Mouse (Mus musculus) MEL (cell line): ENCODE measurements around the gene Mesp2. TPM values are rescaled to one million over a fixed set of nuclear protein-coding genes. Genes with fewer than 3 reads are reported as not detected.
A peak's percentile ranks its signal among the peaks of the same experiment; 100 is the strongest.
"Not testable (repeated sequence)": the region's sequence is repeated elsewhere in the genome, so short reads cannot be mapped to it uniquely, and the experiment has no call there.

Source experiments
- DNase-seq: peaks from one replicate; pipeline ENCODE4 v3.0.0; 2011; ENCODE audit warnings: low read depth, low spot score
- H3K27ac ChIP-seq: 2 replicates; pipeline ENCODE4 v1.5.1; 2012; ENCODE audit warnings: low read depth, mild to moderate bottlenecking, control low read depth, low read length, moderate library complexity; ENCODE audit not compliant: control insufficient read depth
- H3K27me3 ChIP-seq, 2 experiments: fragments of 150-350 bp in 1 of 2; sonication (generic) in 1 of 2; 2 replicates each; pipeline ENCODE4 v1.6.1; 2012; ENCODE audit warnings: low read length in 2 of 2, mild to moderate bottlenecking in 2 of 2, improper control_type of control experiment in 1 of 2, moderate library complexity in 1 of 2; ENCODE audit not compliant: insufficient read depth in 2 of 2, control insufficient read depth in 1 of 2
- H3K36me3 ChIP-seq, 2 experiments: 2 replicates each; pipeline ENCODE4 v1.6.1; 2012 to 2014; ENCODE audit warnings: low read length in 2 of 2, improper control_type of control experiment in 1 of 2, inconsistent platforms in 1 of 2, mild to moderate bottlenecking in 1 of 2; ENCODE audit not compliant: insufficient read depth in 2 of 2, control insufficient read depth in 1 of 2
- H3K4me1 ChIP-seq, 2 experiments: fragments of 150-350 bp in 1 of 2; sonication (generic) in 1 of 2; 2 replicates each; pipeline ENCODE4 v1.6.1; 2012; ENCODE audit warnings: low read length in 2 of 2, improper control_type of control experiment in 1 of 2, mild to moderate bottlenecking in 1 of 2; ENCODE audit not compliant: insufficient read depth in 2 of 2, control insufficient read depth in 1 of 2
- H3K4me3 ChIP-seq, 2 experiments: fragments of 150-350 bp in 1 of 2; sonication (generic) in 1 of 2; 2 replicates each; pipeline ENCODE4 v1.5.1; 2012; ENCODE audit warnings: low read depth in 2 of 2, low read length in 2 of 2, mild to moderate bottlenecking in 2 of 2, moderate library complexity in 2 of 2, control low read depth in 1 of 2, improper control_type of control experiment in 1 of 2; ENCODE audit not compliant: control insufficient read depth in 1 of 2, insufficient read depth in 1 of 2
- H3K79me2 ChIP-seq: 2 replicates; pipeline ENCODE4 v1.6.1; 2012; ENCODE audit warnings: mild to moderate bottlenecking, low read length, moderate library complexity; ENCODE audit not compliant: control insufficient read depth, poor library complexity, insufficient read depth
- H3K9ac ChIP-seq: 2 replicates; pipeline ENCODE4 v1.6.1; 2012; ENCODE audit warnings: low read depth, mild to moderate bottlenecking, control low read depth, low read length, moderate library complexity; ENCODE audit not compliant: control insufficient read depth, poor library complexity, severe bottlenecking
- H3K9me3 ChIP-seq: fragments of 150-350 bp; sonication (generic); replicated peaks from 2 replicates; pipeline ENCODE4 v1.6.1; 2012; ENCODE audit warnings: mild to moderate bottlenecking, low read length, improper control_type of control experiment, moderate library complexity; ENCODE audit not compliant: insufficient read depth
- CHD2 ChIP-seq: IDR thresholded peaks from 2 replicates; pipeline ENCODE4 v1.6.1; 2011; ENCODE audit warnings: low read length, improper control_type of control experiment
- CTCF ChIP-seq, 3 experiments: IDR thresholded peaks in 2 of 3; conservative IDR thresholded peaks in 1 of 3; 2 replicates each; pipeline ENCODE4 v1.5.1; 2011 to 2012; ENCODE audit warnings: low read length in 3 of 3, low read depth in 2 of 3, mild to moderate bottlenecking in 2 of 3, improper control_type of control experiment in 1 of 3, inconsistent platforms in 1 of 3, mixed read lengths in 1 of 3, moderate library complexity in 1 of 3; ENCODE audit not compliant: control insufficient read depth in 1 of 3, insufficient read depth in 1 of 3, poor library complexity in 1 of 3, severe bottlenecking in 1 of 3
- ETS1 ChIP-seq: IDR thresholded peaks from 2 replicates; pipeline ENCODE4 v1.6.1; 2012; ENCODE audit warnings: low read depth, mild to moderate bottlenecking, inconsistent platforms, low read length, improper control_type of control experiment, moderate library complexity
- GATA1 ChIP-seq: IDR thresholded peaks from 2 replicates; pipeline ENCODE4 v1.6.1; 2011; ENCODE audit warnings: low read depth, low read length, improper control_type of control experiment
- JUND ChIP-seq: IDR thresholded peaks from 2 replicates; pipeline ENCODE4 v1.6.1; 2011; ENCODE audit warnings: low read depth, mild to moderate bottlenecking, improper control_type of control experiment, low read length
- MAZ ChIP-seq: IDR thresholded peaks from 2 replicates; pipeline ENCODE4 v1.6.1; 2012; ENCODE audit warnings: low read depth, mild to moderate bottlenecking, inconsistent platforms, low read length, improper control_type of control experiment
- MYC ChIP-seq: IDR thresholded peaks from 2 replicates; pipeline ENCODE4 v1.6.1; 2011; ENCODE audit warnings: low read depth, mild to moderate bottlenecking, low read length, improper control_type of control experiment, moderate library complexity
- NELFE ChIP-seq: IDR thresholded peaks from 2 replicates; pipeline ENCODE4 v1.6.1; 2011; ENCODE audit warnings: low read depth, low read length, improper control_type of control experiment
- RAD21 ChIP-seq: IDR thresholded peaks from 2 replicates; pipeline ENCODE4 v1.6.1; 2011; ENCODE audit warnings: mild to moderate bottlenecking, low read depth, low read length, improper control_type of control experiment
- RCOR1 ChIP-seq: IDR thresholded peaks from 2 replicates; pipeline ENCODE4 v1.6.1; 2012; ENCODE audit warnings: low read depth, mild to moderate bottlenecking, inconsistent platforms, low read length, improper control_type of control experiment
- SMC3 ChIP-seq: IDR thresholded peaks from 2 replicates; pipeline ENCODE4 v1.6.1; 2011; ENCODE audit warnings: low read depth, low read length, improper control_type of control experiment
- USF2 ChIP-seq, 2 experiments: IDR thresholded peaks; 2 replicates each; pipeline ENCODE4 v1.6.1; 2011 to 2012; ENCODE audit warnings: improper control_type of control experiment in 2 of 2, low read length in 2 of 2, borderline replicate concordance in 1 of 2, inconsistent platforms in 1 of 2, low read depth in 1 of 2, mild to moderate bottlenecking in 1 of 2; ENCODE audit not compliant: insufficient read depth in 1 of 2
- ZMIZ1 ChIP-seq: IDR thresholded peaks from 2 replicates; pipeline ENCODE4 v1.6.1; 2012; ENCODE audit warnings: low read depth, mild to moderate bottlenecking, inconsistent platforms, low read length, improper control_type of control experiment, moderate library complexity
- ZNF384 ChIP-seq: IDR thresholded peaks from 2 replicates; pipeline ENCODE4 v1.6.1; 2012; ENCODE audit warnings: low read depth, mild to moderate bottlenecking, inconsistent platforms, low read length, improper control_type of control experiment
- polyA plus RNA-seq, 2 experiments: library from polyadenylated mRNA; stranded (reverse) in 1 of 2; unstranded in 1 of 2; fragments of >175 nt in 1 of 2; fragments of >200 nt in 1 of 2; gene quantifications; 2 replicates each; pipeline versions ENCODE4 v1.2.1 to v1.2.4; 2012; ENCODE audit warnings: low replicate concordance in 2 of 2, low read depth in 1 of 2; ENCODE audit not compliant: insufficient read length in 2 of 2, insufficient read depth in 1 of 2, missing spikeins in 1 of 2
- total RNA-seq: library from RNA; depleted of rRNA; stranded (reverse); fragments of 300-350 nt; gene quantifications from 2 replicates; pipeline ENCODE4 v1.2.3, GENCODE M21; 2012

The Mesp2 gene
- total and polyA plus RNA-seq, 3 experiments, result not detected

DNA sequence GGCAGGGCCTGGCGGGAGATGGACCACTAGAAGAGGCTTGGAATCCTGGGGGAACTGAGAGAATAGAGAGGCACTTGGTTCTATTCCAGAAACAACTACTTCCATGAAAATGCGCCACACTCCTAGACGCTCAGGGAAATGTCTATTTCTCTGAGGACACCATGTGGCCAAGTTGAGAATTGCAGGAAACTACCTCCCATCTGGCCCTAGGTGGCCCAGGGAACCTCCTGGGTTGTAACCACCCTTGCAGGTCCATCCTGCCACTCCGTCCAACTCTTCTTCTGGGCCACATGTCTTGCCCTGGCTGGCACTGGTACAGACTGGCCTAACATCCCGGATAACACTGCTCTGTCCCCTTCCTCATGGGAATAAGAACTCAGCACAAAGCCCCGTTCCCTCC lies 24.2 kb upstream of the Mesp2 start (continued):
- TF ChIP-seq ETS1 (no peak), MAZ (no peak), GATA1 (no peak), RCOR1 (no peak), ZNF384 (no peak), JUND (no peak), NELFE (no peak)
- TF ChIP-seq, all 39 proteins: peak for 3

DNA sequence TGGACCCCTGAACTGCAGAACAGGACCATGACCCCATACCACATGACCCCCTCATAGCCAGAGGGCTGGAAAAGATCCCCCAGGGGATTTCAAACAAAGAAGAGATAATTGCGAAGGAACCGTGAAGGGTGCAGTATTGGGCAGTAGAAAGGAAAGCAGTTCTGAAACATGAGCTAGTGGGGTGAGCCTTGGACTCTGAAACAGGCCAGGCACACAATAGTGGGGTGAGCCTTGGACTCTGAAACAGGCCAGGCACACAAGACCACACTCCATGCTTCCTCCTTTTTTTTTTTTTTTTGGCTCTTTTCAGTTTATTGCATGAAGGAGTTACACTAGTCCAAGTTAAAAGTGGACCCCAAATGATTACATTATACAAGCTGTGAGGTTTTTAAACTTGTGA lies 20.7 kb upstream of the Mesp2 start:
- H3K9ac ChIP-seq, H3K27me3 ChIP-seq, H3K4me3 ChIP-seq, H3K36me3 ChIP-seq, H3K9me3 ChIP-seq, DNase-seq, H3K79me2 ChIP-seq, H3K4me1 ChIP-seq, H3K27ac ChIP-seq: not testable (repeated sequence)

DNA sequence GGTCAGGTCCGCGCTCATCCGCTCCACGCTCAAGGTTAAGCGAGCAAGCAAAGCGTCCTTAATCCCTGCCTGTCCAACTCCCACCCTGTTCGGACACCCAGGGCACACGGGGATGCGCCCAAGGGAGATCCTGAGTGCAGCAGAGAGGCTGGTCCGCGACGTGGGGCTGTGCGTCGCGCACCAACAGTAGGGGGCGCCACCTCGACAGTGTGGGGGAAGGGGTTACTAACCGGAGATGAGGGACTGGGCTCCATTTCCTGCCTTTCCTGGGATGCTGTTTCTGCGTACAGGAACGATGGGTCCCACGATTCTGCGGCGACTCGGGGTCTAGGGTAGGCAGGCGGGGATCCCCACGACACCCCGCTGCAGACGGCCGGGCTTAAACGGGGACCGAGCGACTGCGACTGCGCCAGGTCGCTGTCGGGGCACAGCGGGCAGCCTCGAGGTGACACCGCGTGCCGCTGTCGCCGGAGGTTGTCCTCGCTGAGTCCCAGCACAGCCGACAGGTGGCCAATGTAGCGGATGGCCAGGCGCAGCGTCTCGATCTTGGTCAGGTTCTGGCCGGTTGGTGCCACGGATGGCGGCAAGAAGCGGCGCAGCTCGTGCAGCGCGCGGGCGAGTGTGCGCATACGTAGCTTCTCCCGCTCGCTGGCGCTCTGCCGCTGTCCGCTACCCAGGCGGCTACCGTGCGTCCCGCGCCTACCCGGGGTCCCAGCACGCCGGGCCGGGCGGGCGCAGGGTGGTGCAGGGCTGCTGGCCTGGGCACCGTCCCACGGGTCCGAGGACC lies 17.7 kb upstream of the Mesp2 start:
- no peaks in the 10 kb centered on the region for H3K9me3 ChIP-seq
- H3K27ac ChIP-seq, result no peak overlapping the region
- no peaks in the 10 kb centered on the region for H3K27me3 ChIP-seq
- no peak overlapping the region for H3K9ac ChIP-seq
- no peak for TF ChIP-seq MYC
- TF ChIP-seq RAD21, result peak; percentile 3
- TF ChIP-seq ZMIZ1, result no peak
- no peak for TF ChIP-seq GATA1
- TF ChIP-seq CHD2, result no peak
- TF ChIP-seq ETS1, result no peak
- no peak for TF ChIP-seq USF2 (IDR thresholded peaks at IDR 0.05; ENCODE audit: borderline replicate concordance in 1 of 2, insufficient read depth in 1 of 2, low read depth in 1 of 2, low read length in 2 of 2)
- peak; percentile 44 to 70 (median 45) for TF ChIP-seq CTCF (IDR thresholded peaks at IDR 0.05 in 2 of 3, conservative IDR thresholded peaks at IDR 0.05 in 1 of 3; ENCODE audit: control insufficient read depth in 1 of 3, insufficient read depth in 1 of 3, low read depth in 2 of 3, low read length in 3 of 3, poor library complexity in 1 of 3, severe bottlenecking in 1 of 3)
- TF ChIP-seq SMC3, result 0 out of 2 replicates have a peak, but pooled peaks have one; percentile 13
- H3K36me3 ChIP-seq, result no peaks in the 10 kb centered on the region
- H3K79me2 ChIP-seq, result no peaks in the 10 kb centered on the region
- H3K4me3 ChIP-seq, result no peak overlapping the region
- no peaks in the 10 kb centered on the region for H3K4me1 ChIP-seq
- DNase-seq, result no peak
